Mouse (Mus musculus) cerebellum, adult 11-12 months (tissue): Measurements from ENCODE around the gene Prdm10.
A peak's percentile ranks its signal among the peaks of the same experiment; 100 is the strongest.

Experiments
- DNase-seq: peaks from one replicate; pipeline ENCODE4 v3.0.0; 2022

Gene Prdm10

DNA sequence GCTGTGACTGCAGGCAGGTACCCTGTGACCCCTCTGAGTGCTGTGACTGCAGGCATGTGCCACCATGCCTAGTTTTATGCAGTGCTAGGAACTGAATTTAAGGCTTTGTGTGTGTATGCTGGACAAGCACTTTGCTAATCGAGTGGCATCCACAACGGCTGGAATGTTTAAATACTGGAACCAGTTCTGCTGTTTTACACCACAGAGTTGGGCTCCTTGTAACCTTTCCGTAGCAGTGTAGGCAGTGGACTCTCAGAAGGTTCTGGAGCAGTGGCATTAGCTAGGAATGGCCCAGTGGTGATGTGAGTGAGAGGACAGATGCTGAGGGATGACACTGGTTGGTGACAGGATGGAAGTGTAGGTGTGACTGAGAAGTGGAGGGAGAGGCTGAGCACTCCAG is 26.9 kb downstream of the Prdm10 start:
- no peak for DNase-seq

DNA sequence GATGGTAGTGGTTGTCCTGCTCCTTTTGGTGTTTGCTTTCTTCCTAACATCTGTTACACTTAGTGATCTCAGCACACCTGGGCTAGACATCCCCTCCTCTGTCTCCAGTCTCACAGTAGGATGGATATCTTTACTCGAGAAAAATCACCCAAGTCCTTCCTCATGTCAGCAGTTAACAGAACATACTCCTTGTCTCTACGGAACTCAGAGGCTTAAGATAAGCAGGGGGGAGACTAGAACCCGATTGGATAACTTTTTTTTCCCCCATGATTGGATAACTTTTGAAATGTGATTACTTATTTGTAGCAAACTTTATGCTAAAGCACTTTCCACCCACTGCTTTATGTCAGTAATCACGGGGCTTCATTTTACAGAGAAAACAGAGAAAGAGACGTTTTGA is 28.7 kb downstream of the Prdm10 start:
- DNase-seq = no peak

GRCm38 (mm10) chr9:31310662-31311061 is 30.3 kb downstream of the Prdm10 start:
- DNase-seq = no peak

DNA sequence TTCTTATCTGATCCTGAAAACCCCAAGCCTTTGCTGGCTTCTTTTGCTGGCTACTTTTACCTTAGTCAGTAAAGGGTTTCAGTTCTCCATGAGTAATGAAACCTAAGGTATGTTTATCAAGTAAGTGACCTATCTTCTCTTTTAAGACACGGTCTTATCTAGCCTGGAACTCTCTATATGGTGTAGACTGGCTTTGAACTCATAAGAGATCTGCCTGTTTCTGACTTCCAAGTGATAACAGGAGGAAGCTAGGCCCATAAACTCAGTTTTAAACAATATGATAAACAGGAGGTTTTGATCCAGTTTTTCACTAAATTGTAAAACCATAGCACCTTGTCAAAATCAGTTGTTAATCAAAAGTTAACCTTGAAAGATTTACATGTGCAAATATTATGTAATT is 33.5 kb downstream of the Prdm10 start:
- DNase-seq = no peak

- peak; percentile 98 for DNase-seq
Measured at GRCm38 (mm10) chr9:31315983-31316382, 35.6 kb downstream of the Prdm10 start.

- DNase-seq = no peak
Measured at GRCm38 (mm10) chr9:31318956-31319355, 38.6 kb downstream of the Prdm10 start.

DNA sequence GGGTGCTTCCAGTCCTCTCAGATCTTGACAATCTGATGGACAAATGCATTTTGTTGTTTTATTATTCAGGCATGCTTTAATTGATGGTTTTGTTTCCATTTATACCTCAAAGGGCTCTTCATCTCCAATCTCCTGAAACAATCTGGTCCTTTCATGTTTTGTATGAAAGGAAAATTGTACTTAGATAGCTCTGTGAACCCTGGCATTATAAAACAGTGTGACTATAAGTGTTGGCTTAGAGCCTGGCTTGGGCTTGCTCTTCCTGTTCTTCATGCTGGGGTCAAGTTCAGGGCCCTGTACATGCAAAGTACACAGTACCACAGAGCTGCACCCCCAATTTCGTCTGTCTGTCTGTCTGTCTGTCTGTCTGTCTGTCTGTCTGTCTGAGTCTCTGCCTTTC is 40.4 kb downstream of the Prdm10 start:
- no peak for DNase-seq

GRCm38 (mm10) chr9:31321526-31321925 is 41.2 kb downstream of the Prdm10 start:
- DNase-seq = no peak

DNA sequence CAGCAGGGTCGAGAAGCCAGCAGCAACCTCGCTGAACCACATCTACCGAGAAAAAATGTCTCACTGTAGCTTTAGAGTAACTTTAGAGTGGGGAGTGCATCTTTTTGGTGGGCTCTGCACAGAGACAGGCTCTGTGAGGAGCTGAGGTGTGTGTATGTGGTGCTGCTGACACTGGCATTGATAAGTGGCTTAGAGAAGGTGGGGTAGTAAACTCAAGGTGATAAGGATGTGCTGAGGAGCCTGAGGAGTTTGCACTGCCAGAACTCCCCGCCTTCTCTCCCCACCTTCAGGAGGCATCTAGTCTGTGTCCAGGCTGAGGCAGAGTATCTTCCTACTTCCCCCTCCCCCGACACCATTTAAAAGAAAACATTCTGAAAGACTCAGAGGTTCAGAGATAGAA is 41.8 kb downstream of the Prdm10 start:
- no peak for DNase-seq

- no peak for DNase-seq
Measured at GRCm38 (mm10) chr9:31330816-31331215, 50.5 kb downstream of the Prdm10 start.

- peak; percentile 92 for DNase-seq
Measured at GRCm38 (mm10) chr9:31331246-31331645, 50.9 kb downstream of the Prdm10 start.

DNA sequence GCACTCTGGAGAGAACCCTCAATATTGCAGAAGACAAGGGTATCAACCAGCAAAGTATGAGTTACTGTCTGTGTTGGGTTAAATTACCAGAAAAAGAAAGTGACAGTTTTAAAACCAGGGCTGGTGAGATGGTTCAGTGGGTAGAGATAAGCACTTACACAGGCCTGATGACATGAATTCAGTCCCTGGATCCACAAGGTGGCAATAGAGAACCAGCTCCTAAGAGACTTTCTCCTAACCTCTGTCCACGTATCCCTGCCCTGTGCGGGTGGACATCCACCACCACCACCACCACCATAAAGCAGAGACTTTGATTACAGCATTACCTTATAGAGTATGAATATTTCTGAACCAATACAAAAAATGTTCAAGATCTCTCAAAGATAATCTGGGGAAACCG is 51.6 kb downstream of the Prdm10 start:
- no peak for DNase-seq

DNA sequence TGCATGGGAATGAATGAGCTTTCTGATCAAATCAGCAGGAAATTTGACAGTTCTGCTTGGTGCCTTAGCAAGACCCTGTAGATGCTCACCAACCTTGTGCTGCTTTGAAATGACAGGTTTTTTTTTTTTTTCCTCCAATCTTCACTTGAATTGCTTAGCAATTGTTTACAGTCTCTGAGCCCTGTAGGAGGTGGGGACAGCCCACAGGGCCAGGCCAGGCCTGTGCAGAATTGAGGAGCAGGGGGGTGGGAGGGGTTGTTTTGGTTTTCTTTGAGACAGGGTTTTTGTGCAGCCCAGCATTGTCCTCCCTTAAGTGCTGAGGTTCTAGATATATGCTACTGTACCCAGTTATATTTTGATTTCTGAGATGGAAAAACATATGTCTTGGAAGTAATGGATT is 52.5 kb downstream of the Prdm10 start:
- DNase-seq = no peak

DNA sequence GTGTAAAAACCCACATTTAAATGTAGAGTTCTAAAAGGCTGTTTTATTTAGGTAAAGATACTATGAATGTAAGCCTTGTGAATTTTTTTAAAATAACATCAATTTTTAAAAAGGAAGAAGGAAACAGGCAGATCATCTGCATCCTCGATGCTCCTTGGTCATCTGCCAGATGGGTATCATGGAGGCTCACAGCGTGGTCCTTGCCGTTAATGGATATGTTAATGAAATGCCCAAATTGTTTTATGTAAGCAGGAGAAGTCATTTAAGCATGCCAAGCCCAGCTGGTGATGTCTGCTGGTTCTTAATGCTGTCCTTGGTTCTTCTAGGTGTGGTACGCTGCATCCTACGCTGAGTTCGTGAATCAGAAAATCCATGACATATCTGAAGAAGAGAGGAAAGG is 54.7 kb downstream of the Prdm10 start:
- no peak for DNase-seq

- peak; percentile 79 for DNase-seq
Measured at GRCm38 (mm10) chr9:31344289-31344831, 64.0 kb downstream of the Prdm10 start.

- DNase-seq = no peak
Measured at GRCm38 (mm10) chr9:31346575-31347080, 66.3 kb downstream of the Prdm10 start.

DNA sequence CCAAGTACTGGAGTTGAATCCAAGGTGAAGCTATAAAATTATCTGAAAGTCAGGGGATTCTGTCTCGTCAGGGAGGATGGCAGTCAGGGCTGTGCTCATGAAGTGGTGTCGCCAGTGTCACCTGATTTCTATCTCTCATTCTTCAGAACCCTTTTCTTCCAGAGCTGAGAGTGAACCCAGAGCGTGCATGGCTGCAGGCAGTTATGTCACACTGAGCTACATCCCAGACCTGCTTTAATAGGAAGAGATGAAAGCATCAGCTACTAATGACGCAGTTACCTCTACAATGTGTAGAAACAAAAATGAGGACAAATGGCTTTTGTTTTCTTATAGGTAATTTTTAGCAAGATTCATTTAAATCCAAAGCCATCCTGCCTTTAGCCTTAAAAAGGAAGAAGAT is 68.1 kb downstream of the Prdm10 start:
- DNase-seq = no peak

- peak; percentile 85 for DNase-seq
Measured at GRCm38 (mm10) chr9:31348915-31349314, 68.6 kb downstream of the Prdm10 start.

DNA sequence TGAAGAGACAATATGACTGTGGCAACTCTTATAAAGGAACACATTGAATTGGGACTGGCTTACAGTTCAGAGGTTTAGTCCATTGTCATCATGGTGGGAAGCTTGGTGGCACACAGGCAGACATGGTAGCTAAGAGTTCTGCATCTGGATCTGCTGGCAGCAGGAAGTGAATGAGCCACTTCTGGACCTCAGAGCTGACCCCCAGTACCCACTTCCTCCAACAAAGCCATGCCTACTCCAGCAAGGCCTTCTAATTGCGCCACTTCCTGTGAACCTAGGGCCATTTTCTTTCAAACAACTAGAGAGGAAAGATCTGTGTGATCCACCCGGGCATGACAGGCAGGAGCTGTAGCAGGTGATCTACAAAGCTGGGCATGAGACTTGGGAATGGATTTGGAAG is 72.4 kb downstream of the Prdm10 start:
- DNase-seq = no peak

GRCm38 (mm10) chr9:31353518-31353917 is 73.2 kb downstream of the Prdm10 start:
- DNase-seq = no peak

GRCm38 (mm10) chr9:31354051-31354450 is 73.7 kb downstream of the Prdm10 start:
- DNase-seq = no peak

- DNase-seq = no peak
Measured at GRCm38 (mm10) chr9:31363698-31364609, 83.6 kb downstream of the Prdm10 start.

- DNase-seq = no peak
Measured at GRCm38 (mm10) chr9:31365086-31365485, 84.7 kb downstream of the Prdm10 start.

DNA sequence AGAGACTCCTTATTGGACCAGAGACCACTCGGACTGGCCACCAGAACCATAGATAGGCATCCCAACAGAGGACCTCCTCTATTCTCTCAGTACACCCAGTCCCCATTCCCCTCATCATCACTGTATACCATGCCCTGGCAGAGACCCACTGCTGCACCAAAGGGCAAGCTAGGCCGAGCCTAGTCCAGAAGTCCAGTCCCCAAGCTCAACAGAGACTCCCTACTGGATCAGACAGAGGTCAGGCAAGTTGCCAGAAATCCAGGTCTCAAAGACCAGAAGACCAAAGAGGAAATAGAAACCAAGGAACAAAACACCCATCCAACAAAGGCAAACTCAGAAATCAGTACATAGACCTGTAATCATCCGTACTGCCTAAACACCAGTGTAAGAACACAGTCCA is 91.4 kb downstream of the Prdm10 start:
- DNase-seq = no peak
